Mouse (Mus musculus) layer of hippocampus, postnatal 25 days (tissue): ENCODE results near the gene Crat. TPM values are rescaled to one million over a fixed set of nuclear protein-coding genes. Genes with fewer than 3 reads are reported as not detected.

Experiments used
- DNase-seq, 2 experiments: peaks; one replicate each; pipeline ENCODE4 v3.0.0; 2022; ENCODE audit warnings: mixed read lengths in 2 of 2, low spot score in 1 of 2; ENCODE audit errors: extremely low spot score in 1 of 2
- total RNA-seq, 2 experiments: library from RNA; stranded (reverse); gene quantifications; 2 replicates each; pipeline ENCODE4 v1.2.3; 2021

Crat gene
- total RNA-seq, 2 experiments from 2014 or later, result 49.6 to 51.1 TPM

DNA sequence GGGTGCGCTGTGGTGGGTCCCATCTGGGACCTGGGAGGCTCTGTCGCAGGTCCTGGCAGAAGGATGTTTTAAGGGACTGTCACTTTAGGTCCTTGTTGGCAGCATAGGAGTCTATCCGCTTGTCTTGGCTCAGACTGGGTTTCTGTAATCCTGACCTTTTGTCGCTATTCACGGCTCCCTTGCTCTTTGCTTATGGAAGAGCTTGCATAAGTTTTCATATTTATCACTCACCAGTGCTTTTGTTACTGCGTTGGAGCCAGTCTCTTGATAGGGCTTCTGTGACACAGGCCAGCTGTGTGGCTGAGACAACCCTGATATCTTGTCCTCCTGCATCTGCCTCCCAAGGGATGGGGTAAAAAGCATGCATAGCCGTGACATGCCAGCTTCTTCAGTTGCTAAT is 36.3 kb downstream of the Crat start:
- no peak for DNase-seq

- no peak for DNase-seq
Observed at GRCm38 (mm10) chr2:30377721-30378120, 37.9 kb downstream of the Crat start.

GRCm38 (mm10) chr2:30375893-30376292 is 39.7 kb downstream of the Crat start:
- no peak for DNase-seq

DNA sequence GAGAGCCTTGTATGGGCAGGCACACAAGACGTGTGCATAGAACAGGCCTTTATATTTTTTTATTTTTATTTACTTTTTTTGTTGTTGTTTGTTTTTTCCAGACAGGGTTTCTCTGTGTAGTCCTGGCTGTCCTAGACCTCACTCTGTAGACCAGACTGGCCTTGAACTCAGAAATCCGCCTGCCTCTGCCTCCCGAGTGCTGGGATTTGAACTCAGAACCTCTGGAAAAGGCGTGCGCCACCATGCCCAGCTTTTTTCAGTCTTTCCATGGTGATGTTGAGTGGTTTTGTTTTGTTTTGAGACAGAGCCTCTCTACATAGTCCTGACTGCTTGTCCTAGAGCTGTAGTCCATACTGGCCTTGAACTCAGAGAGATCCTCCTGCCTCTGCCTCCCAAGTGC is 42.9 kb downstream of the Crat start:
- no peak for DNase-seq

- no peak for DNase-seq
Observed at GRCm38 (mm10) chr2:30371544-30371943, 44.1 kb downstream of the Crat start.

DNA sequence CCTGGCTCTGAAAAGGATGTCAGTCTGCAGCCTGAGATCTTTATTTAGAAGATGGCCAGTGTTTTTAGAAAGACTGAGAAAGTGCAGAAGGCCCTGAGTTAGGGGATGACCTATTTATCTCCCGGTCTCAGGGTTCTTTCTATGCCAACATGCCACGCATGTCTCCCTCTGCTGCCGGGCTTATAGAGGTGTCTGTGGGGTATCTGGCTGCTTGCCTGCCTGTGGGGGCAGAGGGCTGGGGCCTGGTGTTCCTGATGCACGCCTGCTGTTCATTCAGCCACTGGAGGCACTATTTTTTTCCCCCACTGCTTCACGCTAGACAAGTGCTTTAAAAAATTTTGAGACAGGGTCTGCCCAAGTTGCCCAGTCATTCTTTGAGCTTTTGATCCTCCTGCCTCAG is 49.4 kb downstream of the Crat start:
- DNase-seq, result no peak

- DNase-seq, result no peak
Observed at GRCm38 (mm10) chr2:30365281-30366069, 50.1 kb downstream of the Crat start.

GRCm38 (mm10) chr2:30363773-30364650 is 51.6 kb downstream of the Crat start, which contains the start of gene Miga2:
Gene Miga2, plus strand, starts transcription at chr2:30364233.
- DNase-seq, result peak; percentile 85 to 88

DNA sequence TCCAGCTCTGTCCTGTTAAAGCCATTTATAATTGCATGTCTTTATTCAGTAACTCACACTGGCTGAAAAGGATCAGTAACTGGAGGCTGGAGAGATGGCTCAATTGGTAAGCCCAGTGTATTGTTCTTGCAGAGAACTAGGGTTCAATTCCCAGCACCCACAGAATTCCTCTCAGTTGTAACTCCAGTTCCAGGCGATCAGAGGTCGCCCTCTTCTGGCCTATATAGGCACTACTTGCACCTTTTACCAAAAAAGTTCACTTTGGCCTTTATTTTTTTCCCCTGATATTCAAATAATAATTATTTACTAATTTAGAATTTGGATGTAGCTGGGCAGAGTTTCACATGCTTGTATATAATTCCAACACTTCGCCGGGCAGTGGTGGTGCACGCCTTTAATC is 52.7 kb downstream of the Crat start:
- no peak for DNase-seq

DNA sequence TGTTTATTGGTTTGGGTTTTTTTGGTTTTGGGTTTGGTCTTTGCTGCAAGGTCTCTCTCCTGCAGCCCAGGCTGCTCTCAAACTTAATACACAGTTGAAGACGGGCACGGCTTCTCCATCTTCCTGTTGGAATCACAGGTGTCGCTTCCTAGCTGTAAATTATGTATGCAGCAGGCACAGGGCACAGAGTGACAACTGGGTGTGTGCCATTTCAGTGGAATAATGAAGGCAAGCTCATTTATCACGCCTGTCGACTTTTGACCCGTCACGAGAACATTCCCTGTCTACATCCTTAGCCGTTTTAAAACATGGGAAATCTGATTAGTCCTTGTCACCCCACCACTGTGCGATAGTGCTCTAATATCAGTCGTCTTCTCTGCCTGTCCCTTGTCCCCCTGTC is 55.0 kb downstream of the Crat start:
- no peak for DNase-seq

DNA sequence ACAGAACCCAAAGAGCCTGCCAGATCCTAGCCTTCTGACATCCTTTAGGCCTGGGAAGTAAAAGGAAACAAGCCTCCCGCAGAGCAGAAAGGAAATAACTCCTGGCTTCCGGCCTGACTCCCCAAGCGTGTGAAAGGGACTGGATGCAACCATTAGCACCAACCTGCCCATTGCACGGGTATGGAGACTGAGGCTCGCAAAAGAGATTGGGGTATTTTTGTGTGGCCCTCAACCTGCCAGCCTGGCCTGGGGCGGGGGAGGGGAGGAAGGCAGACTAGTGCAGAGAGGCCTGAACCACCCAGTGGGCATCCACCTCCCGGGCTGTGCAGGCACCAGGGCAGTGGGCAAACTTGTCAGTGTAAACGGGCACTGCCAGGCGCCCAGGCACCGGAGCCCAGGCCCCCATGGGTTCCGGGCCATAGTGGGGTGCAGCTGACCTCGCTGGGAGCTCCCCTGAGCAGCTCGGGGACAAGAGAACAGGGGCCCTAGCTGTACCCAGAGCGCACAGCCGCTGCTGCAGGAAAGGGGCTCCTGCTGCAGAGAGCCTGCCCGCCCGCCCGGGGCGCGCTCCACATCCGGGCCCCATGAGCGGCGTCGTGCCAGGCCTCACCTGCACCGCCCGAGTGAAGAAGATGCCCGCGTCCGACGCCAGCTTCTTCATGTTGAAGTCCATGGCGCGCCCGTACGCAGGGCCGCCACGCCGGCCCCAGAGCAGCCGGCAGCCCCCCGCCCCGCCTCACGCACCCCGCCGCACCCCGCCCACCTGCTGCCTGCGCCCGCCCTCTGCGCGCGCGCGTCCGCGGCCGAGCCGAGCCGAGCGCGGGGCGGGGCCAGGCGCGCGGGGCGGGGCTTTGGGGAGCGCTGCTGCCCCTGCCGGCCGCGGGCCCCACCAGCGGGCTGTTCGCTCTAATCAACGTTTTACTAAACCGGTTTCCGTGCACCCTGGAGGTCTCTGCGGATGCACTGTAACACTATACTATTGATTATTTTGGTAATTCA is 56.8 kb downstream of the Crat start, which contains the start of gene Sh3glb2:
Sh3glb2 (minus strand) TSS at position 805 of the 999 bp plus-strand sequence.
- DNase-seq, result peak; percentile 67 to 72

- no peak for DNase-seq
Observed at GRCm38 (mm10) chr2:30357552-30358510, 57.8 kb downstream of the Crat start.

DNA sequence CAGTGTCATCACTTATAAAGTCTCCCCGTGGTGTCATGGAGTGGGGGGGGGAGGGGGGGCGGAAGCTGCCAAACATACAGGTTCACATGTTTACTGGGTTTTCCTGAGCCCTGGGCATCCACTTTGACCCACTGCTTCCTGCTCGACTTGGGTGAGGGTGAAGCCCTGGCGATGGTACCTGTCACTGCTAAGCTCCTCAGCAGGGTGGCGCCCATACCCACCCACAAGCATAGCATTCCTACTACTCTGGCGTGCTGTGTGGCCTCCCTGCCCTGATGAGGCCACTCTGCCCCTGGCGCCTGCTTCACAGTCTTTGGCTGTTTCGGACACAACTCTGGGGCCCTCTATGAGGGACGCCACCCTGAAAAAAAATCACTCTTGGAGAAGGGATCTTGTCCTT is 58.7 kb downstream of the Crat start:
- DNase-seq, result no peak

DNA sequence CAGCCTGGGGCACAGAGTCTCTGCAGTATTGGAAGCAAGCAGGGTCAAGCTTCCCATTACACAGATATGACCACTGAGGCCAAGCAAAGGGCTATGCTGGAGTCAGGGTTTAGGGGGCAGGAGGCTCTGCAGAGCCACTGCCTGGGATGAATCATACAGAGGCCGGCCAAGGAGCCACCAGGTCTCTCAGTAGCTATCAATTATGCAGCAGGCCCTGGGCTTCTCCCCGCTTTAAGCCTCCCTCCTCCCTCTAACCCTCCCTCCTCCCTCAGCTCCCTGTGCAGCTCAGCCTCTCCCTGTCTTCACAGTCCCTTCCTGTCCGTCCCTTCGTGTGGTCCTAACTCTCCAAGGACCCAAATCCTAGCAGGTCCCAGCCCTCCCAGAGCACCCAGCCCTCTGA is 59.3 kb downstream of the Crat start:
- no peak for DNase-seq

DNA sequence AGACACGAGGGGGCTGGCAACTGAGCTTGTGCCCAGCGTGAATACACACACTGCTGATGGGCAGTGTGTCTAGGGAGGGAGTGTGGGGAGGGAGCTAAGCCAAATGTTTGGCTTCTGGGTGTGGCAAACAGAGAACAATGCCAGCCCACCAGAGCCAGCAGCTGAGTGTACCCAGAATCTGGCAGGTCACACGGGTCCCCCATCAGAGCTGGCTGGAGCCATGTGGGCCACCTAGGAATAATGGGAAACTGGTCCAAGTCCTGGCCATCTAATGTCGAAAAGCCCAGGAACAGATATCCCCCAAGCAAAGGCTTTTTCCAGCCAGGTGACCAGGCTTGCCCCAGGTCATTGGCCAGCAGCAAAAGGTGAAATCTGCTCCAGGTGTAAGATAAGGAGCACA is 59.8 kb downstream of the Crat start:
- DNase-seq, result no peak

DNA sequence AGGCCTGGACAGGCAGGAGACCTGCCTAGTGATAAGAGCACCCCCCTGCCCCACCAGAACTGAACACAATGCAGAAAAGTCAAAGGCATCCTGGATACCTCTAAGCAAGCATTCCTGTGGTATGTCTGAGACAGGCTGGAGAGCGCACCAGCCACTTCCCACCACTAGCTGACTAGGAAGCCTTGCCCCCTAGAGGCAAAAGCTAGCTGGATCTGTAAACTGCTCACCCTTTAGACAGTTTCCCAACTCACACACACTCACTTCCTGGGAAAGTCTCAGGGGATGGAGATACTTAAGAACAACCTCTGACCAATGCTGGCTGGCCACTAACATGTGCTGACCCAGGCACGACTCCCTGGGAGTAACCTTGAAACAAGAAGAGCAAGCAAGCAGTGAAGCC is 64.5 kb downstream of the Crat start:
- DNase-seq, result no peak
